Mouse (Mus musculus) lung, postnatal 0 days (tissue): ENCODE data around the gene Cmbl. TPM values are rescaled to one million over a fixed set of nuclear protein-coding genes. Genes with fewer than 3 reads are reported as not detected.

Experiments
- ATAC-seq: fragments of 200-750 bp; cut with Nextera tagmentation; 2 replicates; pipeline ENCODE4 v1.8.0; 2017; ENCODE audit warnings: moderate library complexity
- DNase-seq: peaks from one replicate; pipeline ENCODE4 v3.0.0-alpha.2; 2016; ENCODE audit warnings: low spot score
- H3K27ac ChIP-seq: fragments of 300-500 bp; sonication (generic); 2 replicates; pipeline ENCODE4 v1.5.1; 2014; ENCODE audit warnings: antibody characterized with exemption, mild to moderate bottlenecking, low read length, mixed read lengths
- H3K27me3 ChIP-seq: fragments of 300-500 bp; sonication (generic); replicated peaks from 2 replicates; pipeline ENCODE4 v1.6.1; 2014; ENCODE audit warnings: low read length, mixed read lengths; ENCODE audit not compliant: insufficient read depth
- H3K36me3 ChIP-seq: fragments of 300-500 bp; sonication (generic); 2 replicates; pipeline ENCODE4 v1.6.1; 2014; ENCODE audit warnings: low read length, mixed read lengths; ENCODE audit not compliant: insufficient read depth
- H3K4me1 ChIP-seq: fragments of 300-500 bp; sonication (generic); 2 replicates; pipeline ENCODE4 v1.6.1; 2014; ENCODE audit warnings: antibody characterized with exemption, low read depth, low read length, mixed read lengths; ENCODE audit not compliant: insufficient read depth
- H3K4me2 ChIP-seq: fragments of 300-500 bp; sonication (generic); replicated peaks from 2 replicates; pipeline ENCODE4 v1.6.1; 2014; ENCODE audit warnings: low read depth, mild to moderate bottlenecking, low read length, moderate library complexity, mixed read lengths
- H3K4me3 ChIP-seq: fragments of 300-500 bp; sonication (generic); 2 replicates; pipeline ENCODE4 v1.5.1; 2014; ENCODE audit warnings: low read depth, low read length
- H3K9ac ChIP-seq: fragments of 300-500 bp; sonication (generic); replicated peaks from 2 replicates; pipeline ENCODE4 v1.6.1; 2014; ENCODE audit warnings: low read depth, mild to moderate bottlenecking
- H3K9me3 ChIP-seq: fragments of 300-500 bp; sonication (generic); 2 replicates; pipeline ENCODE4 v1.6.1; 2016; ENCODE audit warnings: low read length, mixed read lengths
- CTCF ChIP-seq: IDR thresholded peaks from 2 replicates; pipeline ENCODE4 v1.5.1; 2016; ENCODE audit warnings: antibody characterized with exemption, mild to moderate bottlenecking
- EP300 ChIP-seq: IDR thresholded peaks from 2 replicates; pipeline ENCODE4 v1.6.1; 2016; ENCODE audit warnings: antibody characterized with exemption, mild to moderate bottlenecking, control low read depth
- WGBS: fragments of 180-500 bp; shearing (Covaris S2); extraction: QIAGEN DNeasy Blood & Tissue Kit; methylation state at CpG from one replicate; pipeline ENCODE4 v1.1.7; 2014; 5-methylcytosine and 5-hydroxymethylcytosine counted together
- polyA plus RNA-seq: library from polyadenylated mRNA; unstranded; fragments of >200 nt; fragmentation: Nextera tagmentation; extraction: Ambion mirVana; gene quantifications from 2 replicates; pipeline ENCODE4 v1.2.1, GENCODE M21; 2015

Cmbl gene
- polyA plus RNA-seq, 1 experiment from 2014 or later, result 12.2 TPM

GRCm38 (mm10) chr15:31631396-31631858 lies 66.2 kb downstream of the Cmbl start:
- H3K4me1 ChIP-seq, result no peaks in the 10 kb centered on the region
- no peak overlapping the region for H3K4me2 ChIP-seq
- no peak for DNase-seq
- no peak for ATAC-seq
- H3K27ac ChIP-seq, result no peak overlapping the region
- WGBS, result 87% methylated on average over 12 of the region's 12 CpGs
- H3K27me3 ChIP-seq, result no peaks in the 10 kb centered on the region
- H3K9ac ChIP-seq, result no peak overlapping the region
- no peaks in the 10 kb centered on the region for H3K9me3 ChIP-seq
- no peak overlapping the region for H3K4me3 ChIP-seq
- no peak for TF ChIP-seq EP300
- TF ChIP-seq CTCF, result no peak
- H3K36me3 ChIP-seq, result no peaks in the 10 kb centered on the region

DNA sequence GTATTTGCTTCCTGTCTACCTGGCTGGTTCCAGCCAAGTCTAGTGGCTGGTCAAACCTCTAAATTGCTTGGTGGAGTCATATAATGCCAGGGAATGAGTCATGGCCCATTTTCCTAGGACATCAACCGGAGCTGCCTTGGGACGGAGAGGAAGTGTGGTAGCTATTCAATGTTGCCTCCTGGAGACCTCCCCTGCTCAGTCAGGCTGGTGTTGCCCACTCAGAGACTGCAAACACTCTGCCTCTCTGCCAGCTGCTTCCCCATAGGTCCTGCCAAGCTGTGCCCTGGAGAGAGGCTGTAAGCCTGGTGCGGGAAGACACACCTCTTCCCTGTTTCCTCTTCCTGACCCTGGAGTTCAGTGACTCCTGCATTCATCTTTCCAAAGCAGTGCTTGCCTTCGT lies 67.3 kb downstream of the Cmbl start:
- Histone ChIP-seq H3K27me3 (no peaks in the 10 kb centered on the region), H3K4me1 (no peaks in the 10 kb centered on the region), H3K36me3 (no peaks in the 10 kb centered on the region), H3K9ac (no peak overlapping the region), H3K4me3 (no peak overlapping the region), H3K27ac (no peak overlapping the region), H3K9me3 (no peaks in the 10 kb centered on the region), H3K4me2 (no peak overlapping the region)
- DNase-seq, result peak; percentile 8
- TF ChIP-seq EP300 (no peak), CTCF (no peak)
- WGBS, result 73% methylated on average over 4 of the region's 4 CpGs
- peak; percentile 54 for ATAC-seq

GRCm38 (mm10) chr15:31634582-31634981 lies 69.4 kb downstream of the Cmbl start:
- DNase-seq (no peak), ATAC-seq (no peak)
- H3K4me2 ChIP-seq, result no peak overlapping the region
- H3K4me1 ChIP-seq, result no peaks in the 10 kb centered on the region
- H3K27ac ChIP-seq, result no peak overlapping the region
- TF ChIP-seq EP300 (no peak), CTCF (no peak)
- no peak overlapping the region for H3K4me3 ChIP-seq
- H3K9ac ChIP-seq, result no peak overlapping the region
- H3K36me3 ChIP-seq, result no peaks in the 10 kb centered on the region
- no peaks in the 10 kb centered on the region for H3K9me3 ChIP-seq
- 84% methylated on average over 6 of the region's 6 CpGs for WGBS
- no peaks in the 10 kb centered on the region for H3K27me3 ChIP-seq

DNA sequence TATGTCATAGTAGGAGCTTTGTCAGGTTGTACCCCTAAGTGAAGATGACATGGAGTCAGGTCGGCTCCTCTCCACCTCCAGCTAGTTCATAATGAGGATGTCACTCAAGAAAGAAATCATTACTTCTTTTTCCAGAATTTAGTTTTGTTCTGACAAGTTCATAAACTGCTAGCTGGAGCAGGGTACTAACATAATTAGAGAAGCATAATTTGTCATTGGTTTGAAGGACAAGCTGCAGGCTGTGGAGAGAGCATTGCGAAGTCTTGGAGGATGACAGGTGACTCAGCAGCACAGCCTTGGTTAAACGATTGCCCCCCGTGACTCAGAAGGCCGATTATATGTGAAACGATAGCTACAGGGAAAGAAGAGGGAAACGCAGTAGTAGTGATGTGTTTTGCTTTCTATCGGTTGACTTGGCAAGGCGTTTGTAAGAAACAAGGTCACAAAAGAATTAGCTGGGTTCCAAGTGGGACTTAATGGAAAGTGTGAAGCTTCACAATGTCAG lies 71.0 kb downstream of the Cmbl start:
- Histone ChIP-seq H3K27ac (no peak overlapping the region), H3K9me3 (no peaks in the 10 kb centered on the region), H3K4me1 (no peaks in the 10 kb centered on the region), H3K36me3 (no peaks in the 10 kb centered on the region), H3K4me3 (no peak overlapping the region), H3K9ac (no peak overlapping the region), H3K4me2 (no peak overlapping the region), H3K27me3 (no peaks in the 10 kb centered on the region)
- no peak for ATAC-seq
- DNase-seq, result no peak
- WGBS, result 76% methylated on average over 9 of the region's 9 CpGs
- TF ChIP-seq CTCF, result no peak

Other genes starting within 250 kb of the Cmbl start
- 18.7 and 19.8 TPM in 2 replicates for gene Ankrd33b, start 197.7 kb upstream of the Cmbl start, polyA plus RNA-seq
- 7.4 and 10.4 TPM in 2 replicates for gene Ropn1l, start 111.7 kb upstream of the Cmbl start, polyA plus RNA-seq
- 18.3 and 20.6 TPM in 2 replicates for gene March6, start 34.3 kb upstream of the Cmbl start, polyA plus RNA-seq
- gene Cct5, start 36.4 kb downstream of the Cmbl start, polyA plus RNA-seq, result 211 and 225 TPM in 2 replicates
- 9.8 and 14.0 TPM in 2 replicates for gene Fam173b, start 36.5 kb downstream of the Cmbl start, polyA plus RNA-seq